Mouse (Mus musculus) MEL (cell line): ENCODE results near the gene Ankrd13c. TPM values are rescaled to one million over a fixed set of nuclear protein-coding genes. Genes with fewer than 3 reads are reported as not detected.
"Not testable (repeated sequence)": the region's sequence is repeated elsewhere in the genome, so short reads cannot be mapped to it uniquely, and the experiment has no call there.

Experiments used
- DNase-seq: peaks from one replicate; pipeline ENCODE4 v3.0.0; 2011; ENCODE audit warnings: low read depth, low spot score
- H3K27ac ChIP-seq: 2 replicates; pipeline ENCODE4 v1.5.1; 2012; ENCODE audit warnings: low read depth, mild to moderate bottlenecking, control low read depth, low read length, moderate library complexity; ENCODE audit not compliant: control insufficient read depth
- H3K27me3 ChIP-seq, 2 experiments: fragments of 150-350 bp in 1 of 2; sonication (generic) in 1 of 2; 2 replicates each; pipeline ENCODE4 v1.6.1; 2012; ENCODE audit warnings: low read length in 2 of 2, mild to moderate bottlenecking in 2 of 2, improper control_type of control experiment in 1 of 2, moderate library complexity in 1 of 2; ENCODE audit not compliant: insufficient read depth in 2 of 2, control insufficient read depth in 1 of 2
- H3K36me3 ChIP-seq, 2 experiments: 2 replicates each; pipeline ENCODE4 v1.6.1; 2012 to 2014; ENCODE audit warnings: low read length in 2 of 2, improper control_type of control experiment in 1 of 2, inconsistent platforms in 1 of 2, mild to moderate bottlenecking in 1 of 2; ENCODE audit not compliant: insufficient read depth in 2 of 2, control insufficient read depth in 1 of 2
- H3K4me1 ChIP-seq, 2 experiments: fragments of 150-350 bp in 1 of 2; sonication (generic) in 1 of 2; 2 replicates each; pipeline ENCODE4 v1.6.1; 2012; ENCODE audit warnings: low read length in 2 of 2, improper control_type of control experiment in 1 of 2, mild to moderate bottlenecking in 1 of 2; ENCODE audit not compliant: insufficient read depth in 2 of 2, control insufficient read depth in 1 of 2
- H3K4me3 ChIP-seq, 2 experiments: fragments of 150-350 bp in 1 of 2; sonication (generic) in 1 of 2; 2 replicates each; pipeline ENCODE4 v1.5.1; 2012; ENCODE audit warnings: low read depth in 2 of 2, low read length in 2 of 2, mild to moderate bottlenecking in 2 of 2, moderate library complexity in 2 of 2, control low read depth in 1 of 2, improper control_type of control experiment in 1 of 2; ENCODE audit not compliant: control insufficient read depth in 1 of 2, insufficient read depth in 1 of 2
- H3K79me2 ChIP-seq: 2 replicates; pipeline ENCODE4 v1.6.1; 2012; ENCODE audit warnings: mild to moderate bottlenecking, low read length, moderate library complexity; ENCODE audit not compliant: control insufficient read depth, poor library complexity, insufficient read depth
- H3K9ac ChIP-seq: 2 replicates; pipeline ENCODE4 v1.6.1; 2012; ENCODE audit warnings: low read depth, mild to moderate bottlenecking, control low read depth, low read length, moderate library complexity; ENCODE audit not compliant: control insufficient read depth, poor library complexity, severe bottlenecking
- H3K9me3 ChIP-seq: fragments of 150-350 bp; sonication (generic); replicated peaks from 2 replicates; pipeline ENCODE4 v1.6.1; 2012; ENCODE audit warnings: mild to moderate bottlenecking, low read length, improper control_type of control experiment, moderate library complexity; ENCODE audit not compliant: insufficient read depth
- CTCF ChIP-seq, 3 experiments: IDR thresholded peaks in 2 of 3; conservative IDR thresholded peaks in 1 of 3; 2 replicates each; pipeline ENCODE4 v1.5.1; 2011 to 2012; ENCODE audit warnings: low read length in 3 of 3, low read depth in 2 of 3, mild to moderate bottlenecking in 2 of 3, improper control_type of control experiment in 1 of 3, inconsistent platforms in 1 of 3, mixed read lengths in 1 of 3, moderate library complexity in 1 of 3; ENCODE audit not compliant: control insufficient read depth in 1 of 3, insufficient read depth in 1 of 3, poor library complexity in 1 of 3, severe bottlenecking in 1 of 3
- ELF1 ChIP-seq: IDR thresholded peaks from 2 replicates; pipeline ENCODE4 v1.6.1; 2014; ENCODE audit warnings: low read depth, mild to moderate bottlenecking, inconsistent platforms, low read length, improper control_type of control experiment, moderate library complexity
- EP300 ChIP-seq, 2 experiments: IDR thresholded peaks; 2 replicates each; pipeline ENCODE4 v1.6.1; 2011; ENCODE audit warnings: improper control_type of control experiment in 2 of 2, low read length in 2 of 2, low read depth in 1 of 2, mild to moderate bottlenecking in 1 of 2
- MYC ChIP-seq: IDR thresholded peaks from 2 replicates; pipeline ENCODE4 v1.6.1; 2011; ENCODE audit warnings: low read depth, mild to moderate bottlenecking, low read length, improper control_type of control experiment, moderate library complexity
- NRF1 ChIP-seq: IDR thresholded peaks from 2 replicates; pipeline ENCODE4 v1.6.1; 2014; ENCODE audit warnings: low read depth, mild to moderate bottlenecking, inconsistent platforms, low read length, improper control_type of control experiment, moderate library complexity; ENCODE audit not compliant: poor library complexity, insufficient read depth, severe bottlenecking
- POLR2A ChIP-seq, 2 experiments: IDR thresholded peaks; 2 replicates each; pipeline ENCODE4 v1.6.1; 2011 to 2012; ENCODE audit warnings: low read length in 2 of 2, mild to moderate bottlenecking in 2 of 2, control low read depth in 1 of 2, improper control_type of control experiment in 1 of 2, low read depth in 1 of 2, moderate library complexity in 1 of 2; ENCODE audit not compliant: control insufficient read depth in 1 of 2, insufficient read depth in 1 of 2, poor library complexity in 1 of 2
- POLR2AphosphoS5 ChIP-seq: IDR thresholded peaks from 2 replicates; pipeline ENCODE4 v1.6.1; 2012; ENCODE audit warnings: low read depth, borderline replicate concordance, mild to moderate bottlenecking, inconsistent platforms, low read length, moderate library complexity, mixed read lengths
- RAD21 ChIP-seq: IDR thresholded peaks from 2 replicates; pipeline ENCODE4 v1.6.1; 2011; ENCODE audit warnings: mild to moderate bottlenecking, low read depth, low read length, improper control_type of control experiment
- USF1 ChIP-seq: IDR thresholded peaks from 2 replicates; pipeline ENCODE4 v1.6.1; 2014; ENCODE audit warnings: low read depth, mild to moderate bottlenecking, inconsistent platforms, low read length, improper control_type of control experiment, moderate library complexity
- polyA plus RNA-seq, 2 experiments: library from polyadenylated mRNA; stranded (reverse) in 1 of 2; unstranded in 1 of 2; fragments of >175 nt in 1 of 2; fragments of >200 nt in 1 of 2; gene quantifications; 2 replicates each; pipeline versions ENCODE4 v1.2.1 to v1.2.4; 2012; ENCODE audit warnings: low replicate concordance in 2 of 2, low read depth in 1 of 2; ENCODE audit not compliant: insufficient read length in 2 of 2, insufficient read depth in 1 of 2, missing spikeins in 1 of 2
- total RNA-seq: library from RNA; depleted of rRNA; stranded (reverse); fragments of 300-350 nt; gene quantifications from 2 replicates; pipeline ENCODE4 v1.2.3, GENCODE M21; 2012

Gene Ankrd13c
- total and polyA plus RNA-seq, 3 experiments, result 16.3 to 31.8 TPM; not detected in 1

DNA sequence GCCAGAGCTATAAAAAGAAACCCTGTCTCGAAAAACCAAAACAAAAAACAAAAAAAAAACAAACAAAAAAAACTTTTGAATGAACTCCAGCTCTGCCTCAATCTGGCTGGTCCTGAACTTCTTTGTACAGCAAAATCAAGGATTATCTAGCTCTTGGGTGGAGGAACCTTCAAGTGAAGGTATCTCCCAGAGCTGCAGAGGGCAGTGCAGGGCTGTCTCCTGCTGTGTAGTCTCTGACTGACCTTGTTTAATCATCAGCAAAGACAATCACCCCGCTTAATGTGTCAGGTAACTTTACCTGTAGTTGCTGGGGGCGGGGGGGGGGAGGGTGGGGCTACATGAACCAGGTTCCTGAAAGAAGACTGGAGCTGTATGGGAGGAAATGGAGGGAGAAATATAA, 15.4 kb upstream of the Ankrd13c start:
- no peak overlapping the region for H3K4me3 ChIP-seq
- TF ChIP-seq RAD21 (peak; percentile 37), ELF1 (no peak), CTCF (IDR thresholded peaks at IDR 0.05 in 2 of 3, conservative IDR thresholded peaks at IDR 0.05 in 1 of 3; ENCODE audit: control insufficient read depth in 1 of 3, insufficient read depth in 1 of 3, low read depth in 2 of 3, low read length in 3 of 3, poor library complexity in 1 of 3, severe bottlenecking in 1 of 3) (peak in 2 of 3 experiments; percentile 28 to 40; a peak in 3 of 6 replicates)
- no peaks in the 10 kb centered on the region for H3K36me3 ChIP-seq
- H3K4me1 ChIP-seq, result peaks cover 0 to 2% of the 10 kb centered on the region in 2 experiments; a peak in 1 of 4 replicates
- H3K27ac ChIP-seq, result no peak overlapping the region
- peaks cover 3 to 9% of the 10 kb centered on the region in 2 experiments; a peak in 3 of 4 replicates for H3K27me3 ChIP-seq
- no peaks in the 10 kb centered on the region for H3K9me3 ChIP-seq
- H3K79me2 ChIP-seq, result no peaks in the 10 kb centered on the region
- no peak overlapping the region for H3K9ac ChIP-seq
- DNase-seq, result peak; percentile 28

DNA sequence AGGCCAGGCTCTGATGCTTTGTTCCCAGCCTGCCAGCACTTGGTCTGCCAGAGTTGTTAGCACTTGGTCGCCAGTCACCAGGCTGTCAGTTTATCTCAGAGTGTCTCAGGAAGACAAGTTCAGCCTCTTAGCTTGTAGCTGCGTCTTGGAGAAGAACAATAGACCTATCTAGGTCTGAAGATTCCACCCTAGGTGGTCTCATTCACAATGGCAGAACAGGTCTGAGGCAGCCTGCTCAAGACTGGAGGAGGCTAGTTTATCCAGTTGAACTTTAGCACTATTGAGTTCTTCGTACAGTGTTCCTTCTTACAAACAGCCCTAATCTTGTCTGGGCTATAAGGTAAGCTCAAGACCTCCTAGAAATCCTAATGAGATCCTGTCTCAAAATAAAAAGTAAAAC, 15.0 kb upstream of the Ankrd13c start:
- no peak for DNase-seq
- H3K9me3 ChIP-seq, result no peaks in the 10 kb centered on the region
- no peak overlapping the region for H3K27ac ChIP-seq
- H3K36me3 ChIP-seq, result no peaks in the 10 kb centered on the region
- no peak overlapping the region for H3K4me3 ChIP-seq
- no peaks in the 10 kb centered on the region for H3K79me2 ChIP-seq
- TF ChIP-seq EP300 (IDR thresholded peaks at IDR 0.05; ENCODE audit: low read depth in 1 of 2, low read length in 2 of 2), result no peak
- TF ChIP-seq MYC, result no peak
- TF ChIP-seq USF1, result no peak
- no peak for TF ChIP-seq POLR2A (IDR thresholded peaks at IDR 0.05; ENCODE audit: control insufficient read depth in 1 of 2, insufficient read depth in 1 of 2, low read depth in 1 of 2, low read length in 2 of 2, poor library complexity in 1 of 2)
- TF ChIP-seq POLR2AphosphoS5, result no peak
- TF ChIP-seq NRF1, result no peak
- TF ChIP-seq CTCF (IDR thresholded peaks at IDR 0.05 in 2 of 3, conservative IDR thresholded peaks at IDR 0.05 in 1 of 3; ENCODE audit: control insufficient read depth in 1 of 3, insufficient read depth in 1 of 3, low read depth in 2 of 3, low read length in 3 of 3, poor library complexity in 1 of 3, severe bottlenecking in 1 of 3), result no peak
- peaks cover 3 to 7% of the 10 kb centered on the region in 2 experiments; a peak in 3 of 4 replicates for H3K27me3 ChIP-seq
- no peak overlapping the region for H3K9ac ChIP-seq
- peaks cover 0 to 2% of the 10 kb centered on the region in 2 experiments; a peak in 1 of 4 replicates for H3K4me1 ChIP-seq

DNA sequence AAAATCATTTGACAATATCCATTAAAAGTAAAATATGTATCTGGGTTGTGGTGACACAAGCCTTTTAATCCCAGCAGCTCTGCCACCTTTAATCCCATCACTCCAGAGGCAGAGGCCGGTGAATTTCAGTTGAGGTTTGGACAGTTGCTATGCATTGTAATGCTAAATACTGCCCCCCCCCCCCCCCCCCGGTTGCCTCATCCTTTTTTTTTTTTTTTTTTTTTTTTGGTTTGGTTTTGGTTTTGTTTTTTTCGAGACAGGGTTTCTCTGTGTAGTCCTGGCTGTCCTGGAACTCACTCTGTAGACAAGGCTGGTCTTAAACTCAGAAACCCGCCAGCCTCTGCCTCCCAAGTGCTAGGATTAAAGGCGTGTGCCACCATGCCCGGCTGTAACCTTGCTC, 13.8 kb upstream of the Ankrd13c start:
- not testable (repeated sequence) for H3K79me2 ChIP-seq, H3K27ac ChIP-seq, H3K9me3 ChIP-seq, DNase-seq, H3K4me3 ChIP-seq, H3K36me3 ChIP-seq, H3K9ac ChIP-seq, H3K4me1 ChIP-seq, H3K27me3 ChIP-seq
